Mouse (Mus musculus) hindbrain, embryonic 15.5 days (tissue): Measurements from ENCODE around the gene Nhlh2. TPM values are rescaled to one million over a fixed set of nuclear protein-coding genes. Genes with fewer than 3 reads are reported as not detected.
A peak's percentile ranks its signal among the peaks of the same experiment; 100 is the strongest.

Experiments used
- ATAC-seq: fragments of 200-750 bp; cut with Nextera tagmentation; 2 replicates; pipeline ENCODE4 v1.8.0; 2017; ENCODE audit warnings: low read depth, moderate number of reproducible peaks, moderate TSS enrichment; ENCODE audit not compliant: low FRiP score
- H3K27ac ChIP-seq: fragments of 300-500 bp; sonication (generic); replicated peaks from 2 replicates; pipeline ENCODE4 v1.5.1; 2015; ENCODE audit warnings: mild to moderate bottlenecking, inconsistent platforms
- H3K27me3 ChIP-seq: fragments of 300-500 bp; sonication (generic); 2 replicates; pipeline ENCODE4 v1.6.1; 2015; ENCODE audit warnings: control low read depth, inconsistent platforms
- H3K36me3 ChIP-seq: fragments of 300-500 bp; sonication (generic); 2 replicates; pipeline ENCODE4 v1.6.1; 2015; ENCODE audit warnings: control low read depth, inconsistent platforms
- H3K4me1 ChIP-seq: fragments of 300-500 bp; sonication (generic); replicated peaks from 2 replicates; pipeline ENCODE4 v1.6.1; 2015; ENCODE audit warnings: control low read depth, inconsistent platforms
- H3K4me2 ChIP-seq: fragments of 300-500 bp; sonication (generic); 2 replicates; pipeline ENCODE4 v1.6.1; 2015; ENCODE audit warnings: moderate library complexity, mild to moderate bottlenecking, inconsistent platforms
- H3K4me3 ChIP-seq: fragments of 300-500 bp; sonication (generic); 2 replicates; pipeline ENCODE4 v1.5.1; 2015; ENCODE audit warnings: mild to moderate bottlenecking, inconsistent platforms
- H3K9ac ChIP-seq: fragments of 300-500 bp; sonication (generic); 2 replicates; pipeline ENCODE4 v1.6.1; 2015; ENCODE audit warnings: inconsistent platforms
- H3K9me3 ChIP-seq: fragments of 300-500 bp; sonication (generic); 2 replicates; pipeline ENCODE4 v1.6.1; 2016; ENCODE audit warnings: control low read depth, inconsistent platforms
- WGBS: fragments of 180-500 bp; shearing (Covaris S2); methylation state at CpG from one replicate; pipeline ENCODE4 v1.1.7; 2015; 5-methylcytosine and 5-hydroxymethylcytosine counted together
- polyA plus RNA-seq: library from polyadenylated mRNA; unstranded; fragments of >200 nt; fragmentation: Nextera tagmentation; extraction: Ambion mirVana; gene quantifications from 2 replicates; pipeline ENCODE4 v1.2.1, GENCODE M21; 2015

Nhlh2 gene
- polyA plus RNA-seq, 1 experiment from 2014 or later = 36.2 TPM

GRCm38 (mm10) chr3:101997851-101998250 lies 12.0 kb upstream of the Nhlh2 start:
- ATAC-seq = no peak
- no peaks in the 10 kb centered on the region for H3K27me3 ChIP-seq
- H3K4me2 ChIP-seq = no peak overlapping the region
- 94% methylated on average over 3 of the region's 3 CpGs for WGBS
- no peaks in the 10 kb centered on the region for H3K4me1 ChIP-seq
- no peaks in the 10 kb centered on the region for H3K36me3 ChIP-seq
- H3K27ac ChIP-seq = no peak overlapping the region
- no peak overlapping the region for H3K4me3 ChIP-seq
- no peaks in the 10 kb centered on the region for H3K9me3 ChIP-seq
- H3K9ac ChIP-seq = no peak overlapping the region

- Histone ChIP-seq H3K4me1 (peaks cover 28% of the 10 kb centered on the region), H3K9me3 (no peaks in the 10 kb centered on the region), H3K4me3 (peak overlapping the region; percentile 60), H3K9ac (peak overlapping the region; percentile 83), H3K27ac (peak overlapping the region; percentile 96), H3K36me3 (no peaks in the 10 kb centered on the region), H3K27me3 (peaks cover 4% of the 10 kb centered on the region), H3K4me2 (peak overlapping the region; percentile 76)
- ATAC-seq = no peak
- 2% methylated on average over 24 of the region's 24 CpGs for WGBS
Observed at GRCm38 (mm10) chr3:102010681-102011317, 923 bp downstream of the Nhlh2 start.

DNA sequence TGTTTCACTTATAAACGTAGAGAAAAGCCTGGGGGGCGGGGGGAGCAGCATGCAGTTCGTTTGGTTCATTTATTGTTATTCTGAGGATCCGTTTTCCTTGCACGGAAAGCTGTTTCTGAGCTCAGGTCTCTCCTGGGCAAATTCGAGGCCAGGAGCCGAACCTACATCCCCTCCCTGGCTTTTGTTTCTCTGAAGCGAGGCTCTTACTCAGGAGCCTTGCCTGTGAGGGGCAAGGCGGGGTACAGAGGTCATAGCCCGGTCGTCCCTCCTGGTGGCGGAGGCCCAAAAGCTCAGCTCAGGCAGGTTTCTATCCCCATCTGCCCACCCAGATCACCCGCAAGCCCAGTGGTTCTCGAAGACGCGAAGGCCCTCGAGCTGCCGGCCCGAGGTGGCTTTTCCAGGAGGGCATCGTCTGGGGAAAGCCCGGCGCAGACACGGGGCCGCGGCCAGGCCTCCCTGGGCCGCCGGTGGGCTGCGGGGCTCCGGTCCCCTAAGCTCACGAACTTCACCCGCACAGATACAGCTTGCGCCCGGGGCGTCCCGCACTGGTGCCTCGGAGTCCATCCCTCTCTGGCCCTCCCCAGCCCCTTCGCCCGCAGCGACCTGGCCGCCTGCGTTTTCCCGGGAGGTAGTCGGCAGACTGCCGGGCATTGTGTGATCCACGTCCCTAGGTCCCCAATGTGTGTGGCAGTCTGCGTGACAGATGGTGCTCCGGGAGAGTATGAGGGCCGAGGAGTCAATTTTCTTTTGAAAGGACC lies 1.6 kb downstream of the Nhlh2 start:
- no peaks in the 10 kb centered on the region for H3K9me3 ChIP-seq
- peaks cover 4% of the 10 kb centered on the region for H3K27me3 ChIP-seq
- H3K27ac ChIP-seq = peak overlapping the region; percentile 96
- peak; percentile 47 for ATAC-seq
- H3K4me3 ChIP-seq = peak overlapping the region; percentile 60
- H3K36me3 ChIP-seq = no peaks in the 10 kb centered on the region
- under 1% methylated on average over 47 of the region's 48 CpGs for WGBS
- H3K9ac ChIP-seq = peak overlapping the region; percentile 83
- H3K4me1 ChIP-seq = peaks cover 28% of the 10 kb centered on the region
- peak overlapping the region; percentile 76 for H3K4me2 ChIP-seq

DNA sequence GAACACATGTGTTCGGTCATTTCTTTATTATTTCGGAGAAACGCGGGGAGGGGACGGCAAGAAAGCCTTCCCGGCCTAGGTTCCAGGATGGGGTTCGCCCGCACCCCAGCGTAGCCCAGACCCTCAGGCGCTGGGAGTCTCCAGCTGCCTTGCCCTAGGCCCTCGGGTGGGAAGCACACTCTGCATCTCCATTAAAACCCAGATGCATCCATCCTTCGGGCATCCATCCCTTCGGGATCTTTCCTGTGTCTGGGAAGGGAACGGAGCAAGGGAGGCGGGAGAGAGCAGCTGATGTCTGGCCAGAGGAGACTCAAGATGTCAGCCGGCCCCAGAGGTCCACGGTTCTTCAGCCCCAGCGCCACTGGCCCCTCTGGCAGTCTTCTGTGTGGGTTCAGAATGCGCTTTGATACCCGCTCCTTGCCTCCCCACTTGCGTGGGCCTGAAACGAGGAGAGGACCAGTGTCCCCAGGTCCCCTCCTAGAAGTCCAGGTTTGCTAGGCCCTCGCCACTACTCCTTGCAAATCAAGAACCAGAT lies 2.3 kb downstream of the Nhlh2 start:
- 1% methylated on average over 23 of the region's 23 CpGs for WGBS

GRCm38 (mm10) chr3:102012611-102013211 lies 2.8 kb downstream of the Nhlh2 start:
- WGBS = under 1% methylated on average over 53 of the region's 53 CpGs
- H3K4me3 ChIP-seq = peak overlapping the region; percentile 60
- H3K9me3 ChIP-seq = no peaks in the 10 kb centered on the region
- ATAC-seq = no peak
- H3K27me3 ChIP-seq = peaks cover 4% of the 10 kb centered on the region
- H3K9ac ChIP-seq = peak overlapping the region; percentile 83
- H3K27ac ChIP-seq = peak overlapping the region; percentile 96
- H3K36me3 ChIP-seq = no peaks in the 10 kb centered on the region
- peaks cover 28% of the 10 kb centered on the region for H3K4me1 ChIP-seq
- peak overlapping the region; percentile 76 for H3K4me2 ChIP-seq

More for the DNA sequence above, 2.3 kb downstream of the Nhlh2 start:
- H3K36me3 ChIP-seq = no peaks in the 10 kb centered on the region
- peak overlapping the region; percentile 96 for H3K27ac ChIP-seq
- peak overlapping the region; percentile 76 for H3K4me2 ChIP-seq
- peaks cover 28% of the 10 kb centered on the region for H3K4me1 ChIP-seq
- peak overlapping the region; percentile 83 for H3K9ac ChIP-seq
- H3K4me3 ChIP-seq = peak overlapping the region; percentile 60
- H3K9me3 ChIP-seq = no peaks in the 10 kb centered on the region
- peaks cover 4% of the 10 kb centered on the region for H3K27me3 ChIP-seq
- peak; percentile 30; the same call in 1 of the 2 replicates for ATAC-seq

DNA sequence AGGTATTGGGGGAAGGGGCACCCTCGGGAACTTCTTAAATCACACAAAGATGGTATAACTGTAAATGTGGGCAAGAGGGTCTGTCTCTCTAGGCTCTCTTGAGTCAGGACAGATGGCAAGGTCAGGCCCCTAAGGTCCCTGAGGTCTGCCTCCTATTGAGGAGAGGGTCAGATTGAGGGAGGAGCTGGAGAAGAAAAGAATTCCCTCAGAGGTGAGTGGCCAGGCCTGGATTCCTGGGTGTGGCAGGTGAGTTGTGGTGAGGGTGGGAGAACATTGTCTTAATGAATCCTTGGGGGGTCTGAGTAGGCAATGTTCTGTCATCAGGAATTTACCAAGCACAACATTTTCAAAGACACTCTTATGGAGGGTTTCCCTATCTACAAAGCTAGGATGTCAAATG lies 10.7 kb downstream of the Nhlh2 start:
- WGBS = 42% methylated on average over 1 of the region's 1 CpGs
- Histone ChIP-seq H3K27ac (no peak overlapping the region), H3K4me3 (no peak overlapping the region), H3K27me3 (no peaks in the 10 kb centered on the region), H3K4me2 (no peak overlapping the region), H3K9me3 (no peaks in the 10 kb centered on the region), H3K9ac (no peak overlapping the region), H3K36me3 (no peaks in the 10 kb centered on the region), H3K4me1 (peaks cover 27% of the 10 kb centered on the region)
- no peak for ATAC-seq

- 0 out of 2 replicates have a peak overlapping the region, but pooled peaks have one; percentile 73 for H3K4me2 ChIP-seq
- H3K36me3 ChIP-seq = no peaks in the 10 kb centered on the region
- H3K9me3 ChIP-seq = no peaks in the 10 kb centered on the region
- peaks cover 27% of the 10 kb centered on the region for H3K4me1 ChIP-seq
- H3K27ac ChIP-seq = peak overlapping the region; percentile 15; the same call in 1 of the 2 replicates
- 25% methylated on average over 2 of the region's 2 CpGs for WGBS
- ATAC-seq = no peak
- H3K9ac ChIP-seq = no peak overlapping the region
- H3K27me3 ChIP-seq = no peaks in the 10 kb centered on the region
- H3K4me3 ChIP-seq = no peak overlapping the region
Observed at GRCm38 (mm10) chr3:102022721-102023120, 12.8 kb downstream of the Nhlh2 start.

DNA sequence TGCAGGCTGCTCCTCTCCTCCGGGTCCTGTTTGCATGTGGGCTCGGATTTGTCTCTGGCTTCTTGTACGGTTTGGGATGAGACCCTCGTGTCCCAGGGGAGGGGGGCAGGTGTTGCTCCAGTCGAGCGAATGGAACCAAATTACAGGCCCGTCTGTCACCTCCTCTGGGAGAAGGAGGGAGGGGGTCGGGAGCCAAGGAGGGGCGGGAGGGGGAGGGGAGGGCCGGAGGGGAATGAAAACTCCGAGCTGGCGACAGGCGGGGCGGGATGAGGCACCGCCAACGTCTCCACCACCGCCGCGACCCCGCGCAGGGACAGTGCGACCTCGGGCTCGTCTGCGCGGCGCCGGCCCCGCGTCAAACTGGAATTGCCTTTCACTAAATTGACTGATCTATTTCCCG lies 13.5 kb downstream of the Nhlh2 start:
- peak; percentile 68; the same call in 1 of the 2 replicates for ATAC-seq
- no peaks in the 10 kb centered on the region for H3K27me3 ChIP-seq
- H3K4me2 ChIP-seq = peak overlapping the region; percentile 73
- H3K9me3 ChIP-seq = no peaks in the 10 kb centered on the region
- H3K4me3 ChIP-seq = peak overlapping the region; percentile 28
- H3K36me3 ChIP-seq = no peaks in the 10 kb centered on the region
- under 1% methylated on average over 28 of the region's 31 CpGs for WGBS
- peak overlapping the region; percentile 45 for H3K27ac ChIP-seq
- peaks cover 27% of the 10 kb centered on the region for H3K4me1 ChIP-seq
- 0 out of 2 replicates have a peak overlapping the region, but pooled peaks have one; percentile 19 for H3K9ac ChIP-seq

GRCm38 (mm10) chr3:102023829-102024228 lies 14.0 kb downstream of the Nhlh2 start:
- ATAC-seq = no peak
- H3K4me3 ChIP-seq = peak overlapping the region; percentile 28; the same call in 1 of the 2 replicates
- H3K27me3 ChIP-seq = no peaks in the 10 kb centered on the region
- H3K4me2 ChIP-seq = peak overlapping the region; percentile 73
- no peaks in the 10 kb centered on the region for H3K9me3 ChIP-seq
- WGBS = 6% methylated on average over 5 of the region's 5 CpGs
- H3K9ac ChIP-seq = no peak overlapping the region
- peaks cover 27% of the 10 kb centered on the region for H3K4me1 ChIP-seq
- peak overlapping the region; percentile 45; the same call in 1 of the 2 replicates for H3K27ac ChIP-seq
- H3K36me3 ChIP-seq = no peaks in the 10 kb centered on the region

DNA sequence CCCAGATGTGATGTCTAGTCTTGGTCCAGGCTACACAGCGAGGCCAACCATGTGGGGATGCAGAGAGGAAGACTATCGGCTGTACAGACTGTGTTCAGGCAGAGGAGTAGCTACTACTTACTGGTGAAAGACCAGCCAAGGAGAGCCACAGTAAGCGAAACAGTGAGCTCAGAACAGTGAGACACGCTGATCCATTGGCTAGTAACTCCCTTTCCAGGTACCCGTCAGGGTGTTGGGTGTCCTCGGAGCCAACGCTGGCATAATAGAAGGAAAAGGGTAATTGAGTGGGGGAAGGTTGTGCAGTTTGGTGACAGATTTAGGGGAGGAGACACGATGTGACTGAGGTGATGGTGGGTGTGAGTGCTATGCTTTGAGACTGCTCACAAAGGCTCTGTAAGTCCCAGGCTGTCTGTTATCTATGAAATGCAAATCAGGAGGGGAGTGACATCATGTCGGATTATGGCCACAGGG lies 15.1 kb downstream of the Nhlh2 start:
- WGBS = 34% methylated on average over 9 of the region's 9 CpGs
- Histone ChIP-seq H3K9ac (no peak overlapping the region), H3K4me1 (peaks cover 27% of the 10 kb centered on the region), H3K4me2 (no peak overlapping the region), H3K27me3 (no peaks in the 10 kb centered on the region), H3K36me3 (no peaks in the 10 kb centered on the region), H3K27ac (peak overlapping the region; percentile 32; the same call in 1 of the 2 replicates), H3K4me3 (no peak overlapping the region), H3K9me3 (no peaks in the 10 kb centered on the region)
- 0 out of 2 replicates have a peak, but pooled peaks have one; percentile 14 for ATAC-seq

DNA sequence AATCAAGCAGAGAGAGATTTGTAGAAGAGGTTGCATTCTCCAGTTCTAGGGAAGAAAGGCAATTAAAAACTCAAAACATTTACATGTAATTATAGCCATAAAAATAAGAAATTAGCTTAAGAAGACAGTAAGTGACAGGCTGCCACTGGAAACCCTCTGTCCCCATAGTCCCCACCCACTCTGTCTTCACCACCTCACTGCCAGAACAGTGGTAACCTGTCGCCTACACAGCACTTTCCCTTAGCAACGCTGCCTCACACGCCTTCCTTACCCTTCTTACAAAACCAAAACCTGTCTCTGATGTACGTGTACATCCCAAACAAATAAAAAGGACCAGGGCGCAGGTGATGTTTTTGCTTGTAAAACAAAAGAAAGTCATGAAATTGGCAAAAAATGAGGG lies 15.8 kb downstream of the Nhlh2 start:
- H3K9ac ChIP-seq = no peak overlapping the region
- H3K27ac ChIP-seq = no peak overlapping the region
- no peaks in the 10 kb centered on the region for H3K9me3 ChIP-seq
- H3K4me2 ChIP-seq = no peak overlapping the region
- no peak for ATAC-seq
- WGBS = 62% methylated on average over 5 of the region's 5 CpGs
- no peaks in the 10 kb centered on the region for H3K36me3 ChIP-seq
- no peaks in the 10 kb centered on the region for H3K27me3 ChIP-seq
- no peak overlapping the region for H3K4me3 ChIP-seq
- peaks cover 27% of the 10 kb centered on the region for H3K4me1 ChIP-seq
